ENCODE assay signal across 12 mouse cellular contexts in the genomic region with DNA sequence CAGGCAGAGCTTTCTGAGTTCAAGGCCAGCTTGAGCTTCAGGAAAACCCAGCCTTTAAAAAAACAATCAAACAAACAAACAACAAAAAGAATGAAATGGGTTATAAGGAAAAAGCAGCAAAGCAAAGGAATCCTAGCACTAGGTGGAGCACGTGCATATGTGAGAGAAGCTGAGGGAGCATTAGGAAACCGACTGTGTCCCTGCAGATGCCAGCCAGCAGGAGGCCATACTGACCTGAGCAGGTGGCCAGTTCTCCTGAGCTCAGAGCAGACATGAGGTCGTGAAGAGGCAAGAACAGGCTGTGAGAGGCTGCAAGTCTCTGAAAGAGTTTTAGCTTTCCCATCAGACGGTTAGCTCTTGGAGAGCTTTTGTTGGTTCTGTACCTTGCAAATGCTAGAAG. TPM values are rescaled to one million over a fixed set of nuclear protein-coding genes. Genes with fewer than 3 reads are reported as not detected.
DNase-seq lines count a peak whose midpoint lies in the region; ATAC-seq lines count a peak whose summit lies in the region.
"Had no signal": no experiment of that assay in that cellular context is flagged by ENCODE, and none has a peak within 500 bp of the region (broad histone marks: within the 10 kb centered on the region; RNA-seq: fewer than 3 reads in every experiment).

No protein-coding gene starts in this region.

- H3K4me3 ChIP-seq in heart, embryonic 11.5 days (ENCODE audit: low read depth, low read length): no peak overlapping the region
- no peak overlapping the region for H3K4me3 ChIP-seq in forebrain, embryonic 12.5 days (replicated peaks)
- H3K4me3 ChIP-seq: midbrain, embryonic 12.5 days had no signal

- 39% methylated on average over 4 of the region's 4 CpGs for WGBS in heart, embryonic 11.5 days (ENCODE audit: insufficient replicate concordance)
- 56% methylated on average over 4 of the region's 4 CpGs for WGBS in forebrain, embryonic 12.5 days

- no peak overlapping the region for H3K9ac ChIP-seq in heart, embryonic 11.5 days (ENCODE audit: low read depth, low read length)
- H3K9ac ChIP-seq in forebrain, embryonic 12.5 days: no peak overlapping the region
- H3K9ac ChIP-seq: midbrain, embryonic 12.5 days had no signal

- peak; percentile 27 for DNase-seq in heart, postnatal 4 days
- DNase-seq in 3T3-L1 (ENCODE audit: low read depth, low spot score) (peak; percentile 37), ZHBTc4 (ENCODE audit: low read depth, low spot score) (peak; percentile 25)
- DNase-seq in kidney, postnatal 4 days: peak; percentile 49 to 66
- DNase-seq in thymus, postnatal 4 days: no peak
- no peak for DNase-seq in cerebellum, adult 11-12 months
- DNase-seq: thymus, postnatal 14 days had no signal

- no peak overlapping the region for H3K27ac ChIP-seq in heart, embryonic 11.5 days (ENCODE audit: low read depth, low read length)
- no peak overlapping the region for H3K27ac ChIP-seq in forebrain, embryonic 12.5 days
- H3K27ac ChIP-seq: midbrain, embryonic 12.5 days had no signal

- H3K27me3 ChIP-seq in heart, embryonic 11.5 days (ENCODE audit: control insufficient read depth, insufficient read depth, low read length): no peaks in the 10 kb centered on the region
- H3K27me3 ChIP-seq in forebrain, embryonic 12.5 days: no peaks in the 10 kb centered on the region
- H3K27me3 ChIP-seq: CH12.LX; midbrain, embryonic 12.5 days had no signal

- H3K4me1 ChIP-seq in heart, embryonic 11.5 days (ENCODE audit: control insufficient read depth, insufficient read depth, low read length): no peaks in the 10 kb centered on the region
- H3K4me1 ChIP-seq in forebrain, embryonic 12.5 days: no peaks in the 10 kb centered on the region
- H3K4me1 ChIP-seq: midbrain, embryonic 12.5 days had no signal

- H3K4me2 ChIP-seq in heart, embryonic 11.5 days: no peak overlapping the region
- H3K4me2 ChIP-seq in forebrain, embryonic 12.5 days: no peak overlapping the region
- H3K4me2 ChIP-seq: midbrain, embryonic 12.5 days had no signal

- H3K36me3 ChIP-seq in heart, embryonic 11.5 days (ENCODE audit: control insufficient read depth, insufficient read depth, low read length): peaks cover 39% of the 10 kb centered on the region
- peaks cover 93% of the 10 kb centered on the region for H3K36me3 ChIP-seq in forebrain, embryonic 12.5 days (replicated peaks)

- H3K9me3 ChIP-seq in heart, embryonic 11.5 days (replicated peaks; ENCODE audit: control insufficient read depth, low read length): no peaks in the 10 kb centered on the region
- H3K9me3 ChIP-seq in forebrain, embryonic 12.5 days: no peaks in the 10 kb centered on the region
- H3K9me3 ChIP-seq: midbrain, embryonic 12.5 days had no signal

- no peak for ATAC-seq in heart, embryonic 11.5 days (replicated peaks; ENCODE audit: insufficient number of reproducible peaks, low FRiP score, low TSS enrichment)
- ATAC-seq in forebrain, embryonic 12.5 days (ENCODE audit: low FRiP score): no peak
- ATAC-seq: forebrain, embryonic 16.5 days had no signal

RNA-seq across cellular contexts. Expression of a gene that starts 10.9 kb away (rescaled TPM):
- 10 to 100 TPM; 23.2 to 26.7 TPM for total RNA-seq in heart, postnatal 4 days (2021)
- 13.7 and 13.9 TPM in 2 replicates for polyA plus RNA-seq in heart, embryonic 11.5 days (2014; fragmentation: Nextera tagmentation; extraction: Ambion mirVana)
- polyA plus RNA-seq in forebrain, embryonic 12.5 days (2016; fragmentation: Nextera tagmentation; extraction: Ambion mirVana): 31.0 and 33.4 TPM in 2 replicates

RNA-seq across cellular contexts. Expression of a gene that starts 10.9 kb away (rescaled TPM):
- total RNA-seq in heart, postnatal 4 days (2021): 1 to 10 TPM; 5.5 to 6.1 TPM
- polyA plus RNA-seq in heart, embryonic 11.5 days (2014; fragmentation: Nextera tagmentation; extraction: Ambion mirVana): 9.1 and 9.4 TPM in 2 replicates
- 18.8 TPM in 2 replicates for polyA plus RNA-seq in forebrain, embryonic 12.5 days (2016; fragmentation: Nextera tagmentation; extraction: Ambion mirVana)

Comparison
In these comparisons a context has a peak if more than half of its experiments do, and no peak if none do; other contexts are left out.
1. DNase-seq: peak in heart, postnatal 4 days (single experiment), 3T3-L1 (single experiment), ZHBTc4 (single experiment) and kidney, postnatal 4 days (2 of 2); none in thymus, postnatal 4 days (single experiment) and cerebellum, adult 11-12 months (single experiment).